Mouse (Mus musculus) liver, embryonic 11.5 days (tissue): ENCODE measurements at regions not wholly inside any gene's neighbourhood (a gene's known extent, or its start where the extent isn't known, plus 50 kb on each side); places are given as distances from the start of the nearest gene placed in this dataset.
"Not testable (repeated sequence)": the region's sequence is repeated elsewhere in the genome, so short reads cannot be mapped to it uniquely, and the experiment has no call there.

Experiments used
- ATAC-seq: fragments of 200-750 bp; cut with Nextera tagmentation; replicated peaks from 2 replicates; pipeline ENCODE4 v1.8.0; 2017; ENCODE audit warnings: moderate number of reproducible peaks, mild to moderate bottlenecking, moderate TSS enrichment, moderate library complexity; ENCODE audit not compliant: low FRiP score
- DNase-seq: peaks from one replicate; pipeline ENCODE4 v3.0.0-alpha.2; 2017; ENCODE audit warnings: low spot score
- H3K27ac ChIP-seq: fragments of 300-500 bp; sonication (generic); 2 replicates; pipeline ENCODE4 v1.5.1; 2014; ENCODE audit warnings: mild to moderate bottlenecking, low read depth, low read length, control low read depth
- H3K27me3 ChIP-seq: fragments of 300-500 bp; sonication (generic); replicated peaks from 2 replicates; pipeline ENCODE4 v1.6.1; 2014; ENCODE audit warnings: low read length, mixed read lengths; ENCODE audit not compliant: control insufficient read depth, insufficient read depth
- H3K36me3 ChIP-seq: fragments of 300-500 bp; sonication (generic); 2 replicates; pipeline ENCODE4 v1.6.1; 2014; ENCODE audit warnings: mild to moderate bottlenecking, low read length, moderate library complexity, mixed read lengths; ENCODE audit not compliant: control insufficient read depth, insufficient read depth
- H3K4me1 ChIP-seq: fragments of 300-500 bp; sonication (generic); replicated peaks from 2 replicates; pipeline ENCODE4 v1.6.1; 2014; ENCODE audit warnings: low read length, mixed read lengths; ENCODE audit not compliant: control insufficient read depth, insufficient read depth
- H3K4me2 ChIP-seq: fragments of 300-500 bp; sonication (generic); 2 replicates; pipeline ENCODE4 v1.6.1; 2014; ENCODE audit warnings: mild to moderate bottlenecking, control low read depth, moderate library complexity
- H3K4me3 ChIP-seq: fragments of 300-500 bp; sonication (generic); 2 replicates; pipeline ENCODE4 v1.5.1; 2014; ENCODE audit warnings: low read depth, low read length, control low read depth
- H3K9ac ChIP-seq: fragments of 300-500 bp; sonication (generic); 2 replicates; pipeline ENCODE4 v1.6.1; 2014; ENCODE audit warnings: low read depth, low read length, control low read depth
- H3K9me3 ChIP-seq: fragments of 300-500 bp; sonication (generic); 2 replicates; pipeline ENCODE4 v1.6.1; 2016; ENCODE audit warnings: low read length, inconsistent platforms, mixed read lengths; ENCODE audit not compliant: control insufficient read depth
- WGBS: fragments of 180-500 bp; shearing (Covaris S2); extraction: QIAGEN DNeasy Blood & Tissue Kit; methylation state at CpG from one replicate; pipeline ENCODE4 v1.1.7; 2014; 5-methylcytosine and 5-hydroxymethylcytosine counted together

DNA sequence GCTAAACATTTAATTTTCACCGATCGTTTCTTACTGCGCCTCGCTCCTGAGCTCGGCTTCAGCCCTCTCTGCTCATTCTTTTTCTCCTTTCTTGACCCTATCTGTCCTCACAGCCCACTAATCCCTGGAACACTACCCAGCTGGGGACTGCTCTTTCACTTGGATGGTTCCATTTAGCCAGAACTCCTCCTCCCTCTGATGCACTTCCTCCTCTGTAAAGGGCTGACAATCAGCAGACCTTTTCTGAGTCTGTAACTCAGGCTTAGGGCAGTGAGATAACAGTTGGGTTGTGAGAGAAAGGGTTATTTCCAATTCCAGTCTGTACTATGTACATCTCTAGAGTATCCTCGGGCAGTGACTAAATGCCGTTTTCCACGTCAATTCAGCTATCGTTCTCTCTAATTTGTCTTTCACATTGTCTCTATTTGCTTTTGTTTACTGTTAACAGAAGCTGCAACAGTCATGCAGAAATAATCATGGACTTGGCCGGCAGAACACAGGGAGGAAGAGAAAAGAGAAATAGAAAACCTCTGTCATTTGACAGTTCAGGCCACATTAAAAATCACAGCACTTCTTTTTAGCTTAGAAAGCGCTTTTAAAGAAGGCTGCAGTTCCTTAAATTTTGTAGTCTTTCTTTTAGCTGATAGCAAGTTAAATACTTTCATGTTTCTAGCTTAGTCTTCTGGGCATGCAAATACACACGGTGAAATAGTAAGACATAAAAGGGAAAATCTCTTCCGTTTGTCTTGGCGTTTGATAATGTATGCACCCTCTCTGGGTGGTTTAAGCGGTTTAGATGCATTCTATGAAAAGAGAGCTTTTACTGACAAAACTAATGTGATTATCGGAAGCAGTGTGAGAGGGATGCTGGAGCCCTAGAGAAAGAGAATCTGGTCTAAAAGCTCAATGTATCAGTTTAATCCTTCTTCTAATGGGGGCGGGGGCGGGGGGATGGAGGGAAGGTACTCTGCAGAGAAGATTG lies 94.7 kb upstream of the Fam181b start:
- H3K27me3 ChIP-seq, result no peaks in the 10 kb centered on the region
- no peaks in the 10 kb centered on the region for H3K9me3 ChIP-seq
- H3K4me1 ChIP-seq, result no peaks in the 10 kb centered on the region
- 59% methylated on average over 18 of the region's 18 CpGs for WGBS
- H3K4me3 ChIP-seq, result no peak overlapping the region
- H3K27ac ChIP-seq, result no peak overlapping the region
- DNase-seq (no peak), ATAC-seq (no peak; the same call in 1 of the 2 replicates)
- H3K9ac ChIP-seq, result no peak overlapping the region
- H3K36me3 ChIP-seq, result no peaks in the 10 kb centered on the region
- H3K4me2 ChIP-seq, result no peak overlapping the region

DNA sequence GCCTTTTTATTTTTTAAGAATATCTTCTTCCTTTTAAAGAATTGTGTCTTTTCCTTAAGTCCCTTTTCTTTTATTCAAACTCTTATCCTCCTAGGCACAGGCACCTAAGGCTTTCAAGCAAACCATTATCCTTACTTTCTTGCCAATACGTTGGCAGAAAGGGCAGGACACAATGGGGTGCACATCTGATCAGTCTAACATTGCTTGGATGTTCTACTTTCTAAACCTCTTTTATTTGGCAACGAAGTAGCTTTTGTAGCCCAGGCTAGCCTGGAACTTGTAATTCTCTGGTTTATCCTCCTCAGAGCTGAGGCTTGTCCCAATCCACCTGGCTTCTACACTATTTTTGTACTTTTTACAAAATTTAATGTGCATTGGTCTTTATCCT lies 94.0 kb upstream of the Fam181b start:
- 84% methylated on average over 2 of the region's 2 CpGs for WGBS
- ATAC-seq (no peak), DNase-seq (no peak)
- Histone ChIP-seq H3K27ac (no peak overlapping the region), H3K9me3 (no peaks in the 10 kb centered on the region), H3K4me1 (no peaks in the 10 kb centered on the region), H3K9ac (no peak overlapping the region), H3K4me3 (no peak overlapping the region), H3K4me2 (no peak overlapping the region), H3K36me3 (no peaks in the 10 kb centered on the region), H3K27me3 (no peaks in the 10 kb centered on the region)

DNA sequence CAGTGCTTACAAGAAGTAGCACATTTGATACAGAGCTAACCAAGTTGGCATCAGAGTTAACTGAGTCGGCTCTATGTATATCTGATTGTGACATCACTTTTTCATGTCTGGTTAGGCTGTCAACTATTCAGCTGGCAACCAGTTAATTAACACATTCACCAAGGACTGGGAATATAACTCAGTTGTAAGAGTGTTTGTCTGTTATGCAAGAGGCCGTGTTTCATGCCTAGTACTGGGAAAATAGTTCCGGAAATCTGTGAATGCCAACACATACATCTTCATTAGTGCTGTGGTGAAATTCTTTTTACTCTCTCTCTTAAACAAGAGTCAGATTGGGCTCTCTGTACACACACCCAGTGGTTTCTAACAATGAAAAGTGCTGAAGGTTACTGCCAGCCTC lies 80.8 kb upstream of the Fam181b start:
- Histone ChIP-seq H3K4me1 (no peaks in the 10 kb centered on the region), H3K27ac (no peak overlapping the region), H3K4me2 (no peak overlapping the region), H3K9ac (no peak overlapping the region), H3K36me3 (no peaks in the 10 kb centered on the region), H3K27me3 (no peaks in the 10 kb centered on the region), H3K4me3 (no peak overlapping the region), H3K9me3 (no peaks in the 10 kb centered on the region)
- DNase-seq, result no peak
- no peak for ATAC-seq
- WGBS, result 76% methylated on average over 3 of the region's 3 CpGs

DNA sequence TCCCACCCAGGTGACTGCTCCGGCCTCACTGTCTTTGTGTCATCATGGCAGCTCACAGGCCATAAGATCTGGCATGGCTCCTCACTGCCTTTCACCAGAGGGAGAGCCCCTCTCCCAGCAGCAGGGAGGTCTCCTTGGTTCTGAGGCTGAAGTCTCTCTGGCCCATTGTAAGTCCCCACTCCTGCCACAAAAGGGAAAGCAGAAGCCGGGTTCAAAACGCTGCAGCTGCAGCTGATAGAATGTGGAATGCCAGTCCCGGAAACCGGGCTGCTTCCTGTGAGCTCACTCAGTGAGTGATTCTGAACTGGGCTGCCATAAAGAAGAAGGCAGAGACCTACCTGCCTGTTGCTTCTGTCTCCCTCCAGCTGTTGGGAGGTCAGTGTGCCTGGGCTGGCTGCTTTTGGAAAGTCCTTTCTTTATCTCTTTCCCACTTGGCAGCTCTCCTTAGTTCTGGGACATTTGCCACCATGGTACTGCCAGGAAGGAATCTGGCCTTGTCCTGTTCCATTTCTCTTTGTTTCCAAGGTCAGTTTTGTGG lies 72.9 kb upstream of the Fam181b start:
- H3K4me1 ChIP-seq, H3K4me3 ChIP-seq, H3K36me3 ChIP-seq, H3K27me3 ChIP-seq, H3K9ac ChIP-seq, H3K9me3 ChIP-seq, DNase-seq, H3K4me2 ChIP-seq, ATAC-seq, H3K27ac ChIP-seq: not testable (repeated sequence)
- WGBS, result 30% methylated on average over 5 of the region's 5 CpGs

DNA sequence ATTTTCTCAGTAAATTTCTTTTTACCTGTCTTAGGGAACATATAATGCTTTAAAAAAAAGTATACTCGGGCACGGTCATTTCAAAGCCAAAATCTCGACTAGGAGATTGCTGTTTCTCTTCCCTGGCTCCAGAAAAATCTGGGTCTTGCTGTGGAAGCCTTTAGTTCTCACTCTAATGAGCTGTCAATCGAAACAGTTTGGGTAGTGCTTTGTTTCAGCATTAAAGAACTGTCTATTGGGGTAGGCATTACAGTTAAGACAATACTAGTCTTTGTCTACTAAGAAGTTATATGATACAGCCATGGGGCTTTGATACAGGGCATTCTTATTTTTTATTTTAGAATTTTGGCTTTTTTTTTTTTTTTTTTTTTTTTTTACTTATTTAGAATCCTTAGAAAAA lies 71.9 kb upstream of the Fam181b start:
- Histone ChIP-seq H3K9me3 (no peaks in the 10 kb centered on the region), H3K4me3 (no peak overlapping the region), H3K27me3 (no peaks in the 10 kb centered on the region), H3K4me1 (no peaks in the 10 kb centered on the region), H3K9ac (no peak overlapping the region), H3K4me2 (no peak overlapping the region), H3K27ac (no peak overlapping the region), H3K36me3 (no peaks in the 10 kb centered on the region)
- WGBS, result 71% methylated on average over 4 of the region's 4 CpGs
- no peak for DNase-seq
- no peak for ATAC-seq

DNA sequence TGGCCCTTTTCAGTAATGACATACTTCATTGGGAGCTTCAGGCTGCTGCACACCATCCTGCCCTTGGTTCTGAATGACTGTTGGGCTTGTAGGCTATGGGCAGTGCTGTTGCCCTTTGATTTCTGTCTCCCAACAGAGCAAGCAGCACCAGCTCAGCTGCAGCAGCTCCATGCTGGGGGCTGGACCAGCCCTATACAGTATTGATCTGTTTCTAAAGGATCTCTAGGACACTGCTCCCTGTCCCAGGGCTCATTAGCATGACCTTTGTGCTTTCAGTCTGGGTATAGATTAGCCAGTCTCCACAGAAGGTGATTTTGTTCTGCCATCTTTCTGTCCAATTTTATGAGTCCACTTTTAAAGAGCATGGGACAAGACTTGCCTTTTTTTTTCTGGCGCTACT lies 60.3 kb upstream of the Fam181b start:
- H3K27me3 ChIP-seq, result no peaks in the 10 kb centered on the region
- H3K4me2 ChIP-seq, result no peak overlapping the region
- 73% methylated on average over 1 of the region's 1 CpGs for WGBS
- no peaks in the 10 kb centered on the region for H3K36me3 ChIP-seq
- H3K9ac ChIP-seq, result no peak overlapping the region
- H3K4me1 ChIP-seq, result no peaks in the 10 kb centered on the region
- no peak overlapping the region for H3K4me3 ChIP-seq
- no peaks in the 10 kb centered on the region for H3K9me3 ChIP-seq
- no peak for DNase-seq
- H3K27ac ChIP-seq, result no peak overlapping the region
- ATAC-seq, result peak; percentile 75

DNA sequence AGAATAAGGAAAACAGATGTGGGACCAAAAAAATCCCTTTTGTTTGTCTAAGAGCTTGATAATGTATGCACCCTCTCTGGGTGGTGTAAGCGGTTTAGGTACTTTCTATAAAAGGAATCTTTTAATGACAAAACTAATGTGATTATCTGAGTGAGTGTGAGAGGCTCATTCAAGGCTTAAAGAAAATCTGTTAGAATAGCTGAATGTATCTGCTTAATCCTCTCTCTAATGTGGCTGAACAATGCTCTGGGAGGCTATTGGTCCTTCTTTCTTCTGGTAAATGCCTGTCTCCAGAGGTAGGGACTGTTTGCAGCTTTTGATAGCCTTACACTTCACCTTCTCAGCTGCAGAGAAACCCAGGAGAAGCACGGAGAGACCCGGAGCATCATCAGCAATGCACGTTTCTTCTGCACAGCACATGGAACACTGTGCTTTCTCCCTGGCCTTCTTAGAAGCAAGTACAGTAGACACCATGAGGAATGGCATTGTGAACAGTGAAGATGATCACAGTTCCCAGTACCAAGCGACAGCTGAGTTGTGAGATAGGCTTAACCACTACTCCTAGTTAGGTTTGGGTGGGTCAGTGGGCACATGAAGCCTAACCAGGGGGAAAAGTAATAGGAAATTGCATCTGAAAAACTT lies 56.1 kb upstream of the Fam181b start:
- no peak overlapping the region for H3K27ac ChIP-seq
- no peaks in the 10 kb centered on the region for H3K4me1 ChIP-seq
- H3K4me3 ChIP-seq, result no peak overlapping the region
- ATAC-seq, result no peak
- no peaks in the 10 kb centered on the region for H3K9me3 ChIP-seq
- no peak for DNase-seq
- 68% methylated on average over 5 of the region's 5 CpGs for WGBS
- no peak overlapping the region for H3K4me2 ChIP-seq
- no peak overlapping the region for H3K9ac ChIP-seq
- H3K36me3 ChIP-seq, result no peaks in the 10 kb centered on the region
- no peaks in the 10 kb centered on the region for H3K27me3 ChIP-seq

DNA sequence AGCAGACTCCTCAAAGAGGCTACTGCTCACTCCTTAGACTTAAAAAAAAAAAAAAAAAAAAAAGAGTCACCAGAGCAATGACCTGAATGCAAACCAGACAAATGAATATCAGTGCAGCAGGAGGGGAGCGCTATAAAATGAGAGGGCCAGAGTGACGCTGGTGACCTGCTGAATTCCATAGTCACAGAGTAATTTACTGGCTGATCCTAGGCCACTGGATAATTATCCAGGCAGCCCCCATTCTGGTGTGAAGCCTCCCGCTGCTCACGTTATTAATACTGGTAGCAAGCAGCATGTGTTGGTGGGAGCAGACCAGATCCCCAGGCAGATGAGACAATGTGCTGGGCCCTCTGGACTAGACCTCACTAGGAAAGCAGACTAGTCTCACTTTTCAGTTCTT lies 53.4 kb upstream of the Fam181b start:
- Histone ChIP-seq H3K27me3 (no peaks in the 10 kb centered on the region), H3K9me3 (no peaks in the 10 kb centered on the region), H3K27ac (no peak overlapping the region), H3K4me3 (no peak overlapping the region), H3K4me1 (no peaks in the 10 kb centered on the region), H3K9ac (no peak overlapping the region), H3K36me3 (no peaks in the 10 kb centered on the region), H3K4me2 (no peak overlapping the region)
- DNase-seq, result no peak
- WGBS, result 74% methylated on average over 4 of the region's 4 CpGs
- no peak for ATAC-seq
